Mouse (Mus musculus): ENCODE measurements around the gene Tas1r1. TPM values are rescaled to one million over a fixed set of nuclear protein-coding genes. Genes with fewer than 3 reads are reported as not detected.
"Not testable (repeated sequence)": the region's sequence is repeated elsewhere in the genome, so short reads cannot be mapped to it uniquely, and the experiment has no call there.

The Tas1r1 gene
- total RNA-seq, 2 experiments from 2014 or later: 0.37 to 0.76 TPM

DNA sequence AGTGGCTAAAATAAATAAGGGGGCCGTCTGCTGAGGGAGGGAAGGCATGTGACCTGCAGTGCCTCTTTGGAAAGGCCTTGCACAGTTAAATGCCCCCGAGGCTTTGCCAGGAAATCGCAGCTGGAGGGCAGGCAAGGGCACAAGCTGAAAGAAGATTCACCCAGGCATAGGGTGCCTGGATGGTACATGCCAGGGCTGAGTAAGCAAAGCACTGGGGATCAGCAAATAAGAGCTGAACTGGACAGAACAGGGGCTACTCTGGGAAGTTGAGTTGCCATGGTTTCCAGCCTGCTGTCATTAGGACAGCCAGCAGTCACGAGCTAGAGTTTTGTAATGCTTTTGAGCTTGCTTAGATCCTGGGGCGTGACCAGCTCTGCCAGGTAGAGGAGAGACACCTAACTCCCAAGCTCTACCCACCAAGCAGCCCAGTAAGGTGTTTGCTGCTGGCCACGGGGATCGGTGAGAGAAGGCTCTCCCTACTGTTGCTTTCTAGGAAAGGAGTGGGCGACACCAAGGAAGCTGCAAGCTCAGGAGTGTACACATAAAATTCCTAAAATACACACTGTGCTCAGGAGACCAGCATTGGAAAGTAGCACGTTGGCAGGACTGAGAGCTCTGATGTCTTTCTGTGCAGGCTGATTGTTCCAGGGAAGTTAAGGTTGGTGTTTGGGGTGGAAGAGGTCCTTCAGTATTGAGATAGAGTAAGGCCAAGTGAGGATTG is 24.2 kb upstream of the Tas1r1 start:
- peak in 1 of 2 experiments; percentile 68 for DNase-seq (ENCODE audit: low spot score in 2 of 2)
- intact Hi-C loops (cut with DNase I): no loop called here

DNA sequence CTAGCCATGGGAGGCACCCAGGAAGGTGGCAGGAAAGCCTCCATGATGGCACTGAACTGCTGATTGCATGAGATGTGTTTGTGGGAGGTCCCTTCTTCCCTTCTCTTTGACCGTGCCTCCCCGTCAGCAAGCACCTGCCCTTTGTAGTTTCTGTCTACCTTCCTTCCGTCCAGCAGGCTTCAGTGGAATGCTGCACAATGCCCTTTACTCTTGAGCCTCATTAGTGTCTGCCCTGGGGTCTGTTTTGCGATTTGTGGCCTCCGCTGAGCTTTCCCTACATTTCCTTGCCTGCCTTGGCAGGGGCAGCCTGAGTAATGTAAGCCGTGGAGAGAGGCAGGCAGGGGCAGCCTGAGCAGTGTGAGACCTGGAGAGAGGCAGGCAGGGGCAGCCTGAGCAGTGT is 6.2 kb upstream of the Tas1r1 start:
- DNase-seq (ENCODE audit: low spot score in 2 of 2): no peak
- intact Hi-C loops (cut with DNase I): no loop called here

DNA sequence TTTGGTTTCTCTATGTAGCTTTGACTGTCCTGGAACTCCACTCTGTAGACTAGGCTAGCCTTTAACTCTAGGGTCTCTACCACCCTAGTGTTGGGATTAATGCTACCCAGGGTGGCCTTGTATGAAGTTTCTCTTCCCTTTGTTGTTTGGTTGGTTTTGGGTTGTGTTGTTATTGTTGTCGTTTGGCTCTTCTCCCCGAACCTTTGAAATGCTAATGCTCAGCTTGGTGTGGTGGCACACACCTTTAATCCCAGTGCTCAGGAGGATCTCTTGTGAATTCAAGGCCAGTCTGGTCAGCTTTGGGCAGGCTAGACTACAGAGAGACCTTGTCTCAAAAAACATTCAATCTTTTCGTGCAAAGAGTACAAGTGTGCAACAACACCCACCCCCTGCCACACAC is 4.8 kb upstream of the Tas1r1 start:
- intact Hi-C loops (cut with DNase I): no loop called here
- DNase-seq (ENCODE audit: low spot score in 2 of 2): no peak

DNA sequence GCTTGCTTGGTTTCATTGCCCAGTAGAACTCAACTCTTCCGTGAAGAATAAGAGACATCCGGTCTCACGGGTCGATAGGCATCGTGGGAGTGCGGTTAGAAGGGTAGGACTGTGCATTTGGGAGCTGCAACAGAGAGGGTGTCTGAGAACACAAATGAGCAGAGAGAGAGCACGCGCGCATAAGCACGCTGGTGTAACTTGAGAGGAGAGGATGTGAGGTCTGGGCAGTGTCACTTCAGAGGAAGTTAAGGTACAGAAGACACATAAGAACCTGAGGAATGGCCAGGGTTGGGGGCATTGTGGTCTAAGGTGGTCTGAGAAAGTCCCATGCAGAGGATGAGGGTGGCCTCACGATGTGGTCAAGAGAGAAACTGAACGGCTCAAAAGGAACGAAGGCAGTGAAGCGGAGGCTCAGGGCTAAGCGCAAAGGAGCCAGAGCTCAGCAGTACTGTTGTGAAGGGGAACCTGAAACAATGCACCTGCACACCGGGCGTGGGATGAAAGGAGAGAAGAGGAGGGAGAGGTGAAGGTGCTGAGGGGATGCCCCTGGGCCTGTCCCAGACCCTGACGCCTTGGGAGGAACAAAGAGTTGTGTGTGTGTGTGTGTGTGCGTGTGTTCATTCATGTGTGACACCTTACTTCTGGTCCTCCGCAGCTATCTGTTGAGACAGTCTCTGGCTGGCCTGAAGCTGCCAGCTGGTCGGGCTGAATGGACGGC is 3.7 kb upstream of the Tas1r1 start:
- DNase-seq (ENCODE audit: low spot score in 2 of 2): no peak
- intact Hi-C loops (cut with DNase I): no loop called here

DNA sequence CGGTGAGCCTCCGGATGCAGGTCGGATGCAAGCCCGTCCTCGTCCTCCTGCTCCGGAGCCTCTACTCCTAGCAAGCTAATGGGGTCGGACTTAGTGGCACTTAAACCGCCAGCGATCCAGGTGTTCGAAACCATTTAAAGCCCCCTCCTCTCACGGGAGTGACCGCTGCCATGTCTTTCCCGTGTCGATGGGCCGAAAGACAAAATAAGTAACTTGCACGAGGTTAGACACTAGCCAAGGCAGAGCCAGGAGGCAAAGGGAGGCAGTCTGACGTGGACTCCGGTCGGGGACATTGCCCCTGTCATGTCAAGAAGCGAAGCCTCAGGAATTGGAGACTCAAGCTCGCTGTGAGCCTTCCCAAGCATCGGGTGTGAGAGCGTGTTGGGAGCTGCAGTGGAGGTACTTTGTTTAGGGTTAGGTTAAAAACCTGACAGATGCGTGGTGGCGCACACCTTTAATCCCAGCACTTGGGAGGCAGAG is 1.5 kb upstream of the Tas1r1 start:
- intact Hi-C loops (cut with DNase I): loop anchor here (2.0 kb wide), 1 partner anchor 47 kb away; no protein-coding TSS in a partner anchor
- DNase-seq (ENCODE audit: low spot score in 2 of 2): no peak

DNA sequence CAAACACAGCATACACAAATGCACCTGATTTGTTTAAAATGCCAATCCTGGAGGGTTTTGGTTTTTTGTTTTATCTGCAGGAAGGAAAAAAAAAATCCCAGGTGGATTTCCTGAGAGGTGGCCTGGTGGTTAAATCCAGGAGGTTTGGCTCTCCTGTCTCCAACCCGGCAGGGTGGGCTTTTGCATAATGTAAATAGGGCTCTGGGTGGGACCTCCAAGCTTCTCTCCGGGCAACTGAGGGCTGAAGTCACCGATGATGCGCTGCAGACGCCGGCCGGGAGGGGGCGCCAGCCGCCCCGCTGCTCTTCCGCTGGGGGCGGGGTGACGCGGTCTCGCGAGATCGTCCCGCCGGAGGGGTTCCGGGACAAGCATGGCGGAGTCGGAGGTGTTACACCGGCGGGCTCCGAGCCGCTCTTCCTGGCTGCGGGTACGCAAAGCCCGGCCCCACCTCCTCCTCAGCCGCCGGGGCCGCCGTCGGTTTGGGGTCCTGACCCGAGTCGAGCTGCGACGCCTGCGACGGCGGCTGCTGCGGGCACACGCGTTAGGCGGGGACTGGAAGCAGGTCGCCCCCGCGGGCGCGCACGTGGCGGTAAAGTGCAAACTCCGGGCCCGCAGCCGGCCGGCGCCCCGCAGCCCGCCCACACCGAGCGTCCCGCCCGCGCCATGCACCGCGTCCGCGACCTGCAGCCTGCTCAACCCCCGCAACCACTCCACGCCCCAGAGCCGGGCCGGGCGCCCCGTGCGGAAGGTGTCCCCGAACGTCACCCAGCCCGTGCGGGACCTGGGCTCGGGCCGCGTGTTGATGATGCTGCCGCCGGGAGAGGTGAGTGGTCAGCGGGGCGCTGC is 840 bp upstream of the Tas1r1 start, which contains the start of gene Nol9:
Nol9 (plus strand) TSS at position 337 of the 846 bp plus-strand sequence.
- intact Hi-C loops (cut with DNase I): loop anchor here (2.0 kb wide), 1 partner anchor 48 kb away; no protein-coding TSS in a partner anchor
- DNase-seq (ENCODE audit: low spot score in 2 of 2): peak; percentile 91 to 92

DNA sequence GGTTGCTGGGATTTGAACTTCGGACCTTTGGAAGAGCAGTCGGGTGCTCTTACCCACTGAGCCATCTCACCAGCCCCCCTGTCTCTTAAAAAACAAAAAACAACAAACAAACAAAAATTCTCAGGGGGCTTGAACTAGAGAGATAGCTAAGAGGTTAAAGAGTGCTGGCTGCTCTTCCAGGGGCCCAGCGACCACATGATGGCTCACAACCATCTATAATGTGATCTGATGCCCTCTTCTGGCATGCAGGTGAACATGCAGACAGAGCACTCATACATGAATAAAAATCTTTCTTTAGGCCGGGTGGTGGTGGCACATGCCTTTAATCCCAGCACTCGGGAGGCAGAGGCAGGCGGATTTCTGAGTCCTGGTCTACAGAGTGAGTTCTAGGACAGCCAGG is 1.9 kb downstream of the Tas1r1 start:
- intact Hi-C loops (cut with DNase I): loop anchor here (2.0 kb wide), 1 partner anchor 56 kb away; no protein-coding TSS in a partner anchor

DNA sequence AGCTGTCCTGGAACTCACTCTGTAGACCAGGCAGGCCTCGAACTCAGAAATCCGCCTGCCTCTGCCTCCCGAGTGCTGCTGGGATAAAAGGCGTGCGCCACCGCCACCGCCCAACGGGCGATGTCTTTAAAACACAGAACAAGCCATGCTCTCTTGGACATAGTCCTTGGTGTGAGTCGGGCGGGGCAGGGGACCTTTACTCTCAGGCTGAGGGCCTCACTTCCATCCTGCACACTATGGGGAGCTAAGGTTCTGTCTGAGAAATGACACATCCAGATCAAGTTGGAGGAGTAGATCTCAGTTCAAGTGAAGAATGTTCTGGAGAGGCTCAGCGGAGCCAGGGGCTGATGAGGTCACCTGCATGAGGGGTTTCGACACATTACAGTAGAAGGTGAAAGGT is 5.4 kb downstream of the Tas1r1 start:
- DNase-seq (ENCODE audit: low spot score in 2 of 2): no peak
- intact Hi-C loops (cut with DNase I): no loop called here

More for the DNA sequence above, 1.9 kb downstream of the Tas1r1 start:
- not testable (repeated sequence) for DNase-seq (ENCODE audit: low spot score in 2 of 2)

DNA sequence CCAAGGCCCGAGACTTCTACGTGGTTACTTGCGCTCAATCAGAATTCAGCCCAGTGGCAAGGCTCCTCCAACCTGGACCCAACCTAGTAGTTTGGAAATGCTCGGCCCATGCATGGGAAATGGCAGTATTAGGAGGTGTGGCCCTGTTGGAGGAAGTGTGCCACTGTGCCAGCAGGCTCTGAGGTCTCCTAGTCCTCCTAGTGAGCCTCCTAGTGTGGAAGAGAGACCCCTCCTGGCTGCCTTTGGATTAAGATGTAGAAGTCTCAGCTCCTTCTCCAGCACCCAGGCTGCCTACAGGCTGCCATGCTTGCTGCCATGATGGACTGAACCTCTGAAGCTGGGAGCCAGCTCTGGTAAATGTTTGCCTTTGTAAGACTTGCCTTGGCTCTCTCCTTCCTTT is 8.4 kb downstream of the Tas1r1 start:
- intact Hi-C loops (cut with DNase I): loop anchor here (5.0 kb wide), 1 partner anchor 48 kb away; no protein-coding TSS in a partner anchor
- DNase-seq (ENCODE audit: low spot score in 2 of 2): no peak

DNA sequence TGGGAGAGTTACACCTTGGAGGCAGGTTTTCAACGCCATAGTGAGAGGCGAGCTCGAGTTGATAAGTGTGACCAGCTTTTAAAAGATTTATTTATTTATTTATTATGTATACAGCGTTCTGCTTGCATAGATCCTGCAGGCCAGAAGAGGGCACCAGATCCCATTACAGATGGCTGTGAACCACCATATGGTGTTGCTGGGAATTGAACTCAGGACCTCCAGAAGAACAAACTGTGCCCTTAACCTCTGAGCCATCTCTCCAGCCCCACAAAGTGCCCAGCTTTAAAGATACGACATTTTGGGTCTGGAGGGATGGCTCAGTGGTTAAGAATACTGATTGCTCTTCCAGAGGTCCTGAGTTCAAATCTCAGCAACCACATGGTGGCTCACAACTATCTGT is 9.3 kb downstream of the Tas1r1 start:
- no peak for DNase-seq (ENCODE audit: low spot score in 2 of 2)
- intact Hi-C loops (cut with DNase I): loop anchor here (5.0 kb wide), 1 partner anchor 47 kb away; no protein-coding TSS in a partner anchor

DNA sequence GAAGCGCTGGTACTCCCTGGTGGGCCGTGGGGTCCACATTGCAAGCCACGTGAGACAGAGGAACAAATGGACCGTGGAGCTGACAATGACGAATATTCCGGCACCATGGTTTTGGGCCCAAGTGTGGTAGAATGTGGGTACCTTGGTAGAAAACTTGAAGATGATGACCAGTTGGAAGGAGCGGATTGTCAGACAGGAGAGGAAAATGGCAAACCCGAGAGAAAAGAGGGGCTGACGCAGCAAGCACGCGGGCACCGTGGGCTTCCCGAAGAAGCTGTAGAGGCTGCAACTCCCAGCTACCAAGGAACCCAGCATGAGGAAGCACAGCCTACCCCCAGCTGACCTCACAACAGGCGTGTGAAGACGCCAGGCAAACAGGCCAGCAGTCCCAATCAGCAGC is 9.9 kb downstream of the Tas1r1 start:
- no peak for DNase-seq (ENCODE audit: low spot score in 2 of 2)
- intact Hi-C loops (cut with DNase I): loop anchor here (5.0 kb wide), 1 partner anchor 46 kb away; no protein-coding TSS in a partner anchor

DNA sequence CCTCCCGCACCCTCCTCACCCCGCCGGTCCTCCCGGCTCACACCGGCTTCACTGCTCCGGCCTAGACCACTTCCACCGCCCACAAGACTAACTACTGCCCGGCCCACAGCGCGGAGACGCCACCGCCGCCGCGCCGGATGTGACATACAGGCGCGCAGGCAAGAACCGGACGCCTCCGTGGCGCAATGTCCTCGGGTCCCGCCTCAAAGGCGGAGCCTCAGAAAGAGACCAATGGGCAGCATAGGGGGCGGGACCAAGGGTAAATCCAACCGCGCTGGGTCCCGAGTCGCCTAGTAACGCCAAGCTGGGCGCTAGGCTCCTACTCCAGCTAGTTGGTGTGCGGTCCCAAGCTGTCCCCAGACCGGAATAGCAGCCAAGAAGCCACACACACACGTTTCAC is 10.8 kb downstream of the Tas1r1 start, which contains the start of gene Zbtb48:
Zbtb48 (minus strand) TSS at position 148 of the 400 bp plus-strand sequence.
- intact Hi-C loops (cut with DNase I): loop anchor here (2.0 to 5.0 kb wide), 2 partner anchors 19 to 45 kb away; partner anchors contain the start of gene Klhl21

DNA sequence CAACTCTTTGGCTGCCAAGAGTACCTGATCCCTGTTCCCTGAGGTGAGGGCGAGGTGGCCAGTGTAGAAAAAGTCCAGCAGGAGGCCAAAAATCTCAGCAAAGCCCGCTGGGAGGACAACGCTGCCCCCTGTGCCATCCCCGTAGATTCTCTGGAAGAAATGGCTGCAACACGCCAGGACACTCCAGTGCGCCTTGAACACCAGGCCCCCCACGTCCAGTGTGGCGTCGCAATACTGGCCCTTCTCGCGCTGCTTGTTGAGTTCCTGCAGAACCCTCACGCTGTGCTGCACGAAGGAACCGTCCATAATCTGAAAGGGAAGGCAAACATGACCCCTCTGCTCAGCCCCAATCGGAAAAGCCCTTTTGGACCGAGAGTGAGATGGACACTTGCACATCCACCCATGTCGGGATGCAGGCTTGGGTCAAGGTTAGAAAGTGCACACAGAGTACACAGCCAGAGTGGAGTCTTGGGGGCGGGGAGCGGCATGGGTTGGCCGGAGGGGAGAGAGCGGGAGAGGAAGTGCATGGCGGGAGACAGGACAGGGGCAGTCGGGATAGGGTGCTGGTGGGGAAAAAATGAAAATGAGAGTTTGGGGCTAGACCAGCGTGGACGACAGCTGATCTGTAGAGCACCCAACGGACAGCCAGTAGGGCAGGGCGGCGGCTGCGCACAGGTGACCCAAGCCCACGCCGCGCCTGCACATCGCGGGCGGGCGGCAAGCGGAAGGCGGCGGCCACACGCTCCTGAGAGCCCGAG is 11.4 kb downstream of the Tas1r1 start:
- intact Hi-C loops (cut with DNase I): loop anchor here (2.0 to 5.0 kb wide), 2 partner anchors 18 to 45 kb away; partner anchors contain the start of gene Klhl21
- no peak for DNase-seq (ENCODE audit: low spot score in 2 of 2)

More for the DNA sequence above, 10.8 kb downstream of the Tas1r1 start, which contains the start of gene Zbtb48:
- DNase-seq (ENCODE audit: low spot score in 2 of 2): peak; percentile 98 to 99

DNA sequence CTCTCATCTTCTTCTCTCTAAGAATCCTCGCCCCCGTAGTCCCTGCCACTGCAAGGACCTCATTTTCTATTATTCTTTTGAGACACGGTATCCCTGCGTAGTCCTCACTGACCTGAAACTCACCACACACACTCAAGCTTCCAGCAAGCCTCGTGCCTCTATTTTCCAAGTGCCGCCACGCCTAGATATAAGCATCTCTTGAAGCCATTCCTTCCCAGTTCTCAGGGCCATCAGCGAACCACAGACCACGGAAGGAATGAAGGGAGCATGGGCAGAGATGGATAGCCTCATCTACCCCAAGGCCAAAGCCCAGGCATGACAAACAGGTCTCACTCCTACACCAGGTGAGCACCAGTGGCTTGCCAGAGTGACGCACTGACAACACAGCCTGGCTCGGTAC is 13.8 kb downstream of the Tas1r1 start:
- intact Hi-C loops (cut with DNase I): no loop called here
- DNase-seq (ENCODE audit: low spot score in 2 of 2): no peak

DNA sequence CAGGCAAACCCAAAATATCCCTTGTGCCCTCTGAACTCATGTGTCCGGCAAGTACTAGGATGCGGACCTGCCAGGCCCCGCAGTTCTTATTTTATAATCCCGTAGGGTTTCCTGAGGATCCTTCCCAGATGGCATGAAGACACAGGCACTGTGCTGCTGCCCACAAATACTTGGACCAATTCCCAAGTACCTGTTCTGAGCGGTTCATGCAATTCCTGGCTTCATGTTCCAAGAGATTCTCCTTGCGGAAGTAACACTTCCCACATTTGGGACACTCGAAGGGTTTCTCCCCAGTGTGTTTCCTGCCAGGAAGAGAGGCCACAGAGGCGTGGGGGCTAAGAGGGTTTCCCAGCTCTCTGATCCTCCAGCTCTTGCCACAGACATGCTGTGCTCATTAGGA is 15.9 kb downstream of the Tas1r1 start:
- intact Hi-C loops (cut with DNase I): no loop called here

DNA sequence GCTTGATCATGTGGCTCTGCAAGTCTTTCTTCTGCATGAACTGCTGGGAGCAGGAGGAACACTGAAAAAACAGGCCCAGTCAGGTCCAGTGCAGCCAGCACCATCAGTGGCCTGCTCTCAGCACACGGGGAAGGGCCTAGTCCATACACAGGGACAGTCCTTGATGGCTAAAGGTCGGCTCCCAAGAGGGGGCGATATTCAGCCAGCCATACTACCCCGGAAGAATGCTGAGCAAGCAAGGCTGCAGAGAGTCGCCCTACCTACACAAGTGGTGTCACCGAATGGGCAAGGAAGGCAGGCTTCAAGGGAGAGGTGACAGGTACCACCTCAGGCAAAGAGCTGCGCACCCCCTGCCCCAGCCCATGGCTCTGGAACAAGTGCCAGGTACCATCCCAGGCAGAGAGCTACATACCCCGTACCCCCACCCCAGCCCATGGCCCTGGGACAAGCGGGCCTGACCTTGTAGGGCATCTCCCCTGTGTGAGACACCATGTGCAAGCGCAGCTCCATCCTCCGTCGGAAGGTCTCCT is 16.7 kb downstream of the Tas1r1 start:
- intact Hi-C loops (cut with DNase I): no loop called here
- no peak for DNase-seq (ENCODE audit: low spot score in 2 of 2)

More for the DNA sequence above, 15.9 kb downstream of the Tas1r1 start:
- DNase-seq (ENCODE audit: low spot score in 2 of 2): peak in 1 of 2 experiments; percentile 52

DNA sequence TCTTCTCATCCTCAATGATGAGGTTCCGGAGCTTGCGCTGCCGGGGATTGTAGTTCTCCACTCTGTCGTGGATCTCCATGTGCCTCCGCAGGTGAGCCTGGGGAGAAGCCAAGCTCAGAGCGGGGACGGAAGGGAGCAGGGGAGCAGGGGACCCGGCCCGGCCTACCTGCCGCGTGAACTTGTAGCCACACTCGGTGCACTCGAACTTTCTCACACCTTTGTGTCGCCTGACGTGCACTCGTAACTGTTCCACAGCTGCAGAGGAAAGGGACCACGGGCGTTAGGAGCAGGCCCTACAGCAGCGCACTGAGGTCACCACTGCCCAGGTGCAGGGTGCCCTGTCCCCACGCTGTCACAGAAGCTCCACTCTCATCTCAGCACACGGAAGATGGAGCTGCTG is 18.3 kb downstream of the Tas1r1 start:
- DNase-seq (ENCODE audit: low spot score in 2 of 2): no peak
- intact Hi-C loops (cut with DNase I): no loop called here

DNA sequence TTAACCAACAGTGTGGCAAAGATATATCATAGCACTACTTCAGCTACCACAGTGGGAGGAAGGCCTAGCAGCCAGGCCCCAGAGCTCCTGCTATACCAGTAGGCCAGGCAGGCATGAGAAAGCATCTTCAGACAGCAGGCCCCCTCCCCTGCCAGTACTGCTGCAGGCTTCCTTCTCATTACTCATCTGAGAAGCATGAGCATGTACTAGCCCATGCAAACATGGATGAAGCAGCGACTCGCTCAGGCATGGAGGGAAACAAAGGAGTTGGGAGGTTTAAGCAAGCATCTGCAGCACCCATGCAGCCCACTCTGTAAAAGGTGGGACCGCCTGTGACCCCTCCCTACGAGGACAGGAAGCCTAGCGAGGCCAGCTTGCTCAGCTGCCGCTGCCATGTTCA is 19.3 kb downstream of the Tas1r1 start:
- DNase-seq (ENCODE audit: low spot score in 2 of 2): no peak
- intact Hi-C loops (cut with DNase I): no loop called here

Measured in left cerebral cortex, postnatal 25 days (tissue).